Mouse (Mus musculus): ENCODE data around the gene Pdia5.

Pdia5 gene

DNA sequence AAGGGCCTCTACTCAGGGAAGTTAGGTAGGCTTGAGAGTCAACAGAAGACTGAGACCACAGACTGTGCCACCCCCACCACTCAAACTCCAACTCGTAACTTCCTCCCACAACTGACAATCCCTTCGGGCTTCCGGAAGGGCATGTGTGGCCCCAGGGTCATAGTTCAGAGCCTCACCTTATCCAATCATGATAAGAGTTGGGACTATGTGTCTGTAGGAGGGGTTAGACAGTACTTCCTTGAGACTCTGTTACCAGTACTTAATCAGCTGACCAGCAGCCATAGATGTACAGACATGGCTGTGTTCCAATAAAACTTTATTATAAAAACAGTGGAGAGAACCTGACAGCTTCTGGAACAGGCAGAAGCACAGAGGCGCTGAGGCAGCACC, 48.7 kb downstream of the Pdia5 start:
- peaks cover 10% of the 10 kb centered on the region for H3K36me3 ChIP-seq (ENCODE audit: insufficient read depth, low read length)
- H3K4me1 ChIP-seq (replicated peaks; ENCODE audit: low read depth, low read length) = peaks cover 5% of the 10 kb centered on the region
- no peaks in the 10 kb centered on the region for H3K9me3 ChIP-seq (ENCODE audit: low read length)
- H3K27me3 ChIP-seq (ENCODE audit: insufficient read depth, low read length) = no peaks in the 10 kb centered on the region
- H3K4me3 ChIP-seq (replicated peaks; ENCODE audit: low read length) = peak overlapping the region; percentile 52
- TF ChIP-seq CTCF (conservative IDR thresholded peaks at IDR 0.05; ENCODE audit: low read length) (no peak), NANOG (IDR thresholded peaks at IDR 0.05; ENCODE audit: borderline replicate concordance, low read length) (no peak), POU5F1 (IDR thresholded peaks at IDR 0.05; ENCODE audit: borderline replicate concordance, low read length) (no peak)

DNA sequence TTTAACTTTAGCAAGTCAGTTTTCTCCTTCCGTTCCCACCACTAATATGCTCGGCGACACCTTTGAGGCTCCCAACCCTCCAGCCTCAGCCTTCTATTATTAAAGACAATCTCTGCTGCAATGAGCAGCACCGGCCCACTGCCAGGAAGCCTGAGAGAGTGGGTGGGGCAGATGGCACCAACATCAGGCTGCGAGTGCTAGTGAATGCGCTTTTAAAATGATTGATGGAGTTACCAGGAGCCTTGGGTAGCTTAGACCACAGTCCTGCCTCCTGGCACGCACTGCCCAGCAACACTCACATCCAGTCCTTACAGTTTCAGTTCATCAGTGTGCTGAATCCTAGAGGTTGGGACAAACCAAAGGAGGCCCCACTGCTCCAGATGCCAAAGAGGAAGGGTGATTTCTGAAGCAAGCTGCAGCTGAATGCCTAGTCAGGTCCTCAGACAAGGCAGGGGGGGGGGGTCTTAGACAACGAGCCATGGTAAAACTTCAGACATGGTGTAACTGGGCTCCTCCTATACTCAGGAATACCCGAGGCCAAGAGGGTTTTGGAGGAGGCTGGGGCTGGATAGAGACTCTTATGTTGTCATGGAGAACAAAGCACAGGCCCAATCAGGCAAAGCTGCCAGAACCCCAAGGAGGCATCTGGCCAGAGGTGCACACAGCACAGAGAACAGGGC, 49.2 kb downstream of the Pdia5 start:
- Histone ChIP-seq H3K36me3 (ENCODE audit: insufficient read depth, low read length) (peaks cover 15% of the 10 kb centered on the region), H3K9me3 (ENCODE audit: low read length) (no peaks in the 10 kb centered on the region)
- TF ChIP-seq NANOG (IDR thresholded peaks at IDR 0.05; ENCODE audit: borderline replicate concordance, low read length) = no peak
- no peak for TF ChIP-seq CTCF (conservative IDR thresholded peaks at IDR 0.05; ENCODE audit: low read length)
- no peak for TF ChIP-seq POU5F1 (IDR thresholded peaks at IDR 0.05; ENCODE audit: borderline replicate concordance, low read length)

DNA sequence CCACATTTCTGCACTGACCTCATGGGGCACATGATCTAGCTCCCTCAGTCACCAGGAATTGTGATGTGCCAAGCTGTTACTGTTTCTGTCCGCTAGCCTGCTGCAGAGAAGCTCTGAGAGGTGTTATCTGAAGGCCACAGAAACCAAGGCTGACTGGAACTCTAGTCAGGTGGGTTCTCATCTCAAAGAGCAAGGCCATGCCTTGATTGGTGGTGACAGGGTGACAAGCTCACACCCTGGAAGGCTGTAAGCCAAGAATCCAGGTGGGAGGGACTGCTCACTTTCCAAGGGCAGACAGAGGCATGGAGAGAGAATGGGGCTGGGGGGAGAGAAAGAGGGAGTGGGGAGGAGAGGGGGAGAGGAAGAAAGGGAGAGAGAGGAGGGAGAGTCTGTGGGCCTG, 51.6 kb downstream of the Pdia5 start:
- H3K36me3 ChIP-seq (ENCODE audit: insufficient read depth, low read length) = peaks cover 30% of the 10 kb centered on the region
- peaks cover 5% of the 10 kb centered on the region for H3K4me1 ChIP-seq (replicated peaks; ENCODE audit: low read depth, low read length)
- H3K4me3 ChIP-seq (replicated peaks; ENCODE audit: low read length) = no peak overlapping the region
- no peak for TF ChIP-seq NANOG (IDR thresholded peaks at IDR 0.05; ENCODE audit: borderline replicate concordance, low read length)
- no peak for TF ChIP-seq CTCF (conservative IDR thresholded peaks at IDR 0.05; ENCODE audit: low read length)
- TF ChIP-seq POU5F1 (IDR thresholded peaks at IDR 0.05; ENCODE audit: borderline replicate concordance, low read length) = no peak
- H3K27me3 ChIP-seq (ENCODE audit: insufficient read depth, low read length) = no peaks in the 10 kb centered on the region
- no peaks in the 10 kb centered on the region for H3K9me3 ChIP-seq (ENCODE audit: low read length)

More for the DNA sequence above, 49.2 kb downstream of the Pdia5 start:
- H3K27me3 ChIP-seq (ENCODE audit: insufficient read depth, low read length) = no peaks in the 10 kb centered on the region
- no peak overlapping the region for H3K4me3 ChIP-seq (replicated peaks; ENCODE audit: low read length)
- H3K4me1 ChIP-seq (replicated peaks; ENCODE audit: low read depth, low read length) = peaks cover 5% of the 10 kb centered on the region

DNA sequence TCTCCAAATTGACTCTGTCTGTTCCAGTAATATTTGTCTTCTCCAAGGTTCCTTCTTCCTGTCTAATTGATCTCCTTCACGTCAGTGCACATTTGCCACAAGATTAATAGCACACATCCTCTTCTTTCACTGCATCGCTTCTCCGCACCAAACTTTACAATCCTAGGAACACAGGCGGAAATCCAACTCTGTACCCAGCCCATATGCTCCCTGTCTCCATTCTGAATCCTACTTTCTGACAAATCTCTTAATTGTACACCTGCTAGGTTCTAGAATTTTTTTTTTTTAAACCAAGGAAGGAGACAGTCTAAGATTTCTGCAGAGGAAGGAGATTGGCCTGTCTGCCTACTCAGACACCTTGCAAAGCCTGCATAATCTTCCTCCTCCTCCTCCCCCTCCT, 59.1 kb downstream of the Pdia5 start:
- Histone ChIP-seq H3K4me1 (replicated peaks; ENCODE audit: low read depth, low read length) (peaks cover 10% of the 10 kb centered on the region; the same call in 1 of the 2 replicates), H3K27me3 (ENCODE audit: insufficient read depth, low read length) (no peaks in the 10 kb centered on the region), H3K36me3 (ENCODE audit: insufficient read depth, low read length) (peaks cover 44% of the 10 kb centered on the region), H3K9me3 (ENCODE audit: low read length) (no peaks in the 10 kb centered on the region), H3K4me3 (replicated peaks; ENCODE audit: low read length) (no peak overlapping the region)
- TF ChIP-seq CTCF (conservative IDR thresholded peaks at IDR 0.05; ENCODE audit: low read length) (no peak), NANOG (IDR thresholded peaks at IDR 0.05; ENCODE audit: borderline replicate concordance, low read length) (no peak), POU5F1 (IDR thresholded peaks at IDR 0.05; ENCODE audit: borderline replicate concordance, low read length) (no peak)

DNA sequence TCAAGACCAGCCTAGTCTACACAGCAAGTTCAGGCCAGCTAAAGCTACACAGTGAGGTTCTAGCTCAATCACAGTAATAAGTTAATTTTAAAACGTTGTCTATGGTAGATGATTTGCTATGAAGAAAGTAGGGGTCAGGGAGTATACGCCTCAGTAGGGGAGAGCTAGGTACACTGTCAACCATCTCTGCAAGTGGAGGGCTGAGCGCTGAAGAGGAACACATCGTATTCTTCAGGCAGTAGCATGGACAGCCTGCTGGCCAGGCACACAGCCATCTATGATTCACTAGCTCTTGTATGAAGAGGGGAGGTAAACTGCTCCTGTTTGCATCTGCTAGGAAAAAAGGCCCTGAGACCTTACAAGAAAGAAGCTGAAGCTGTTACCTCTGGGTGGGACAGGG, 65.7 kb downstream of the Pdia5 start:
- Histone ChIP-seq H3K36me3 (ENCODE audit: insufficient read depth, low read length) (peaks cover 20% of the 10 kb centered on the region), H3K4me1 (replicated peaks; ENCODE audit: low read depth, low read length) (peaks cover 33% of the 10 kb centered on the region), H3K9me3 (ENCODE audit: low read length) (no peaks in the 10 kb centered on the region), H3K4me3 (replicated peaks; ENCODE audit: low read length) (no peak overlapping the region), H3K27me3 (ENCODE audit: insufficient read depth, low read length) (no peaks in the 10 kb centered on the region)
- TF ChIP-seq NANOG (IDR thresholded peaks at IDR 0.05; ENCODE audit: borderline replicate concordance, low read length) (no peak), POU5F1 (IDR thresholded peaks at IDR 0.05; ENCODE audit: borderline replicate concordance, low read length) (no peak), CTCF (conservative IDR thresholded peaks at IDR 0.05; ENCODE audit: low read length) (no peak)

DNA sequence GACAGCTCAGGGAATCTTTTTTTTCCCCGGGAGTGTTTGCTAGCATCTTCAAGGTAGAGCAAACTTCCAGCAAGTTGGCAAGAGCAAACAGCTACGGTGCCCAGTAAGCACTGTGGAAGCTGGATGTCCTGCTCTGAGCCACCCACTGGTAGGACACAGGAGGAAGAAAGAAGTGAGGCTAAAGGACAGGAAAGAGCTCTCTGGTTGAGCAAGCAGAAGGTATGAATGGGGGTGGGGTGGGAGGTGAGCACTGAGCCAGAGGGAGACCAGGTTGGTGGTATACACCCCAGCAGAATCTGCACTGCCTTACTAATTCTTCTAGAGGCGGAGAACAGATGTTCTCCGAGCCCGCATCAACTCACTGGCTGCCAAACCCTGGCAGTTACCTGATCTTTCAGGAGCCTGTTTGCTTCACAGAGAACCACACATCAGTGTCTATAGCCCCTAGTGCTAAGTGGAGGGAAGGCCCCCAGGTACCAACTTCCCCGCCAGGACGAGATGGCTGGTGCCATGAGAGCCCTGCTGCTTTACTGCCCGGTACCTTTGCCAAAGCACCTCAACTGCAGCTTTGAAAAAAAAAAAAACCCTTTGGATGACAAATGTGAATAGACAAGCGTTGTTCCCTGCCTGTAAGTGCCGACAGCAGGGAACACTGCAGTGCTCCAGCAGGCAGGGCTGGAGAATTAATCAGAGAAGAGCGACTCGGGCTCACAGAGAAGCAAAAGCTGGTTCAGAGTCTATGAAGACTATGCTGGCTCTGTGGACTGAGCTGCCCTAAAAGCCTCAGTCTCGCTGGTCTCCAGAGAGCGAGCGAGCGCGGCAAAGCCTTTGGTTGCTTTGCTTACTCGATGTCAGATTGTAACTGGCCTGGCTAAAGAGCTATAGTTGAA, 67.2 kb downstream of the Pdia5 start:
- H3K9me3 ChIP-seq (ENCODE audit: low read length) = no peaks in the 10 kb centered on the region
- peaks cover 33% of the 10 kb centered on the region for H3K4me1 ChIP-seq (replicated peaks; ENCODE audit: low read depth, low read length)
- H3K27me3 ChIP-seq (ENCODE audit: insufficient read depth, low read length) = no peaks in the 10 kb centered on the region
- peaks cover 8% of the 10 kb centered on the region for H3K36me3 ChIP-seq (ENCODE audit: insufficient read depth, low read length)
- H3K4me3 ChIP-seq (replicated peaks; ENCODE audit: low read length) = no peak overlapping the region
- TF ChIP-seq NANOG (IDR thresholded peaks at IDR 0.05; ENCODE audit: borderline replicate concordance, low read length) (no peak), POU5F1 (IDR thresholded peaks at IDR 0.05; ENCODE audit: borderline replicate concordance, low read length) (no peak), CTCF (conservative IDR thresholded peaks at IDR 0.05; ENCODE audit: low read length) (no peak)

DNA sequence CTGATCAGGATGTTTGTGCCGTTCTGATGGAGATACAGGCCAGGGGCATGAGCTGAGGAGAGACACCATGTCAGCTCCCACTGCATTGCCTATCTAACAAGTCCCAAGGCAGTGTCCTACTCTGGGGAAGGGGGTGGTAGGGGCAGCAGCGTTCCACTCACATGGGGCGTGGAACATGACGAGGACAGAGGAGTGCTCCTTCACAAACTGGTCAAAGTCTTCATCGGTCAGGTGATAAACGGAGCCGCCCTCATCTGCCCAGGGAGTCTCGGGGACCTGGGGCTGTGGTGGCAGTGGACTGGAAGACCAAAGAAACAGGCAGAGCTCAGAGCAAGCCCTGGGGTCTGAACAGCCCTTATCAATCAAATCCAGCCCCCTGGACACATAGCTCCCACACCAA, 68.0 kb downstream of the Pdia5 start:
- no peak for TF ChIP-seq POU5F1 (IDR thresholded peaks at IDR 0.05; ENCODE audit: borderline replicate concordance, low read length)
- Histone ChIP-seq H3K27me3 (ENCODE audit: insufficient read depth, low read length) (no peaks in the 10 kb centered on the region), H3K9me3 (ENCODE audit: low read length) (no peaks in the 10 kb centered on the region), H3K36me3 (ENCODE audit: insufficient read depth, low read length) (peaks cover 16% of the 10 kb centered on the region), H3K4me3 (replicated peaks; ENCODE audit: low read length) (no peak overlapping the region), H3K4me1 (replicated peaks; ENCODE audit: low read depth, low read length) (peaks cover 33% of the 10 kb centered on the region)

DNA sequence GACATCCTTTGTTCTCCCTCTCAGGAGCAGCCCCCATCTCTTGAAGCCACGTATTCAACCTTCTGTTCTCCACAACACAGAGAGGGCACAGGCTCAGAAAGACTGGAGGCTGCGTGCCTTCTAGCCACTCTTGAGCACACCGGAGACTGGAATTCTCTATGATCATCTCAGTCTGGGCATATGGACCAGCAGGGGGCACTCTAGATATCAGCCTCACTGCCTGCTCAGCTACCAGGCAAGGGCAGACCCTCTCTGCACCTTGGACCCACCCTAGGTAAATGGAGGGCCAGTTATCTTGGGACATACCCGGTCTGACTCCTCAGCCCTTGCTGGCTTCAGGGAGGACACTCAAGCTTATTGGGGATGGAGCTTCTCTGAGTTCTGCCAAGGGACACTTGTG, 68.5 kb downstream of the Pdia5 start:
- H3K36me3 ChIP-seq (ENCODE audit: insufficient read depth, low read length) = peaks cover 20% of the 10 kb centered on the region
- H3K4me1 ChIP-seq (replicated peaks; ENCODE audit: low read depth, low read length) = peaks cover 29% of the 10 kb centered on the region
- peak; percentile 44 for TF ChIP-seq CTCF (conservative IDR thresholded peaks at IDR 0.05; ENCODE audit: low read length)
- TF ChIP-seq POU5F1 (IDR thresholded peaks at IDR 0.05; ENCODE audit: borderline replicate concordance, low read length) = no peak
- no peaks in the 10 kb centered on the region for H3K27me3 ChIP-seq (ENCODE audit: insufficient read depth, low read length)
- H3K9me3 ChIP-seq (ENCODE audit: low read length) = peaks cover 2% of the 10 kb centered on the region
- H3K4me3 ChIP-seq (replicated peaks; ENCODE audit: low read length) = no peak overlapping the region

Data from E14TG2a.4 (cell line).